Mouse (Mus musculus) R1 (cell line): Measurements from ENCODE around the gene Ptpn18.
"Not testable (repeated sequence)": the region's sequence is repeated elsewhere in the genome, so short reads cannot be mapped to it uniquely, and the experiment has no call there.

Experiments
- DNase-seq: peaks from one replicate; pipeline ENCODE4 v3.0.0-alpha.2; 2018; ENCODE audit warnings: low read depth, low spot score

The Ptpn18 gene

DNA sequence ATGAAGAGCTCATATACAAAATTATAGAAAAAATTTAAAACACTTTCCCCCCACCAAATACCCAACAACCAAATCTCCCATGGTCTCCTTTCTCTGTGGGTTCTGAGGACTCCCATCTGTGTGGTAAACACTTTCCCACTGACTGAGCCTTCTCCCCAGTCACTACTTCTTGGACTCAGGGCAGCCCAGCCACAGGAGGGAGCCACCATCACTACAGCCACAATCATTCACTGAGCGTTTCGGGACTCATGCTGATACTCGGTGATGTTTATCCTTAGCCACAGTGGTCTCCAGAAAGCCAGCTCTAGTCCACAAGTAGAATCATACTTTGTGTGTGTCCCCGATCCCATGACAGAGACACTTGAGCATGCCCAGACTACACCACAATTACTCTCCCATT lies 53.5 kb downstream of the Ptpn18 start:
- DNase-seq = no peak

DNA sequence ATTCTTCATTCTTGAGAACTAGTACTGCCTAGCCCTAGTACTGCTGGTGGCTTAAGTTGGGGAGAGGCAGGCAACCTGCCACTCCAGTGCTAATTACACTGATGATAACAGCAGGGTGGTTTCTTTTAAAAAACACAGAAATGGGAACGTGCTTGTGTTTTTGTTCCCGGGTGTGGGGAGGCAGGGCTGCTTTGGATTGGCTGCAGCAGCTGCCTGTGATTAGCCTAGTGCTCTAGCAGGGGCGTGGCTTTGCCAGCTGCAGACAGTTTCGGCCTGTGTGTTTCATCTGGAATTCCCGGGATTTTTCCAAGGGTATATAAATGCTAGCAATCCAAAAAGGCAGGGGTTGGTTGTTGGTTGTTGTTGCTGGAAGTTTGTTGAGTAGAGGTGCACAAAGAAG lies 57.0 kb downstream of the Ptpn18 start:
- peak; percentile 80 for DNase-seq

DNA sequence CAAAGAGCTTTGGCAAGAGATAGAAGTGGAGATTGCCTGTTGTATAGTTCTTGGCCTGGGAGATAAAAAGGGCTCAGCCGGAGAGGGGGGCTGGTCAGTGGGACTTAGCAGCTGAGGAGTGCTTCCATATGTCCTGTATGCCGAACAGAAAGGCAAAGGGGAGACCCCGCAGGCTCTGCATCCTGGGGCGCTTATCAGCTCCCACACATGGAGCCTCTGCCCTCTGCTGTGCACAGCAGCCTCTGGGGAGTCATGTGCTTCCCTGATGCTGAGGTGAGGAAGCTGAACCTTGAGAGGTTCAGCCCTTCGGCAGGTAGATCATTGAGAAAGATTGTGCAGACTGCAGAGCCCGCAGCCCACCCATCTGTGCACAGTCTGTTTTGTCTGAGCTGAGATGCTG lies 57.7 kb downstream of the Ptpn18 start:
- DNase-seq = not testable (repeated sequence)

DNA sequence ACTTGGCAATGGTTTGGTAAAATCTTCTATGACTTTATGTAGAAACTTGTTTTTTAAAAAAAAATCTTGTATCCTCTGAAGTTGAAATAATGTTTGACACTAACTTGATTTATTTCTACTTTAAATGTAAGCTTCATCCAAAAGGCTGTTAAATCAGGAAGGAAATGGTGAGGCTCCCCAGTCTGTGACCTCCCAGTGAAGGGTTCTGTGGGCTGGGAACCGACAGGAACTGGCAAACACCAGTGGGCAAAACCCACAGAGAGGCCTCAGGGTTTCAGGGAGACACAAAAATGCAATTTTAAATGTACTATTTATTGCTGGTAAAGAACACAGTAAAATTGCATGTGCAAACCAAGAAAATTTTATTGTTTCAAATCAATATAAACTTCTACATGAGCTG lies 58.2 kb downstream of the Ptpn18 start:
- DNase-seq = not testable (repeated sequence)

DNA sequence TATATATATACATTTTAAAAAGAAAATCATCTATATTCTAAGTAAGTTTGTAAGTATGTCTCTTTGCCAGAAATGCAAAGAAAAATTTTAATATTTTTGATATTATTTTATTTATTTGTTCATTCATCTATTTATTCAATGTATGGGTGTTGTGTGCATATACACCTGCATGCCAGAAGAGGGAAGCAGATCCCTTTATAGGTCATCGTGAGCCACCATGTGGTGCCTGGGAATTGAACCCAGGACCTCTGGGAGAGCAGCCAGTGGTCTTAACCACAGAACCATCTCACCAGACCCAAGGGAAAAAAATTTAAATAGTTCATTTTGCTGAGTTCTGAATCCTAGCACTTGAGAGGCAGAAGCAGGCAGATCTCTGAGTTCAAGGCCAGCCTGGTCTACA lies 58.7 kb downstream of the Ptpn18 start:
- DNase-seq = no peak

DNA sequence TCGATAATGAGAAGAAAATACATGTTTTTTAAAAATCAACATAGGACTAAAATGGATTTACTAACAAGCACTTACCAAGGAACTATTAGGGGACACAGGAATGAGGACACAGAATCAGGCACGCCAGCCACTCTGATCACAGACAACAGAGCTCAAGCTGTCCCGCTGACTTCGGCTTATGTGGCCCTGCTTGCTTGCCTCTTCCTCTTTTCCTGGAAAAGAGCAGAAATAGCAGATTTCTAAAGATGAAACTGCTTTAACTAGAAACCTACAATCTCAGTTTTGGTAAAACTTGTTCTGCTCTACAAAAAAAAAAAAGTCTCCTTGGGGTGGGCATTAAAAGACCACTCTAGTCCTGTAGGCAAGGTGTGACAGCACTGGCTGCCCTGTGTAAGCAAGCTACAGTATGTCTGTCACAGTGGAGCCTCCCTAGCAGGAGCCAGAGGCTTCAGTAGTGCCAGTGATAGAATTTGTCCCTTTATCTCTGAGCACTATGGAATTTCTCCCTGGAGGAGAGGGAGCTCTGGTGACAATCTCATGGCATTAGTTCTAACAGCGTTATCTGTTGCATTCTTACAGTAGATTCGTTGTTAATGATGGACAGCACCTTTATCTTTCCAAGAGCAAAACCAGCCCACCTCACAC lies 62.8 kb downstream of the Ptpn18 start:
- no peak for DNase-seq

DNA sequence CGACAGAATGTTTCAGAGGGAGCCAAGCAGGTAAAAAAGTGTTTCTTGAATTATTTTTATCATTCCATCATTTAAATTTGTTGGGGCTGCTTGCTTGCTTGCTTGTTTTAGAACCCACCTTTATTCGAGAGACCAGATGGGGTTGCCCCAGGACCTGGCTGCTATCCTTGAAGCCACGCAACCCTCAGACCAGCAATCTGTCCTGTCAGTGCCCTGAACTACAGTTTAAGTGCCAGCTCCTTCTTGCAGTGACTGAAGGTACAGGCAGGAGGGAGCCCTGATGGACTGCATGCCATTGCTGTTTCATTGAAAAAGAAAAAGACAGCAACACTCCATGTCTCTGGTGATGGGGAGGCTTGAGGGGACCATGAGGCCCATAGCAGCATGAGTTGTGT lies 63.3 kb downstream of the Ptpn18 start:
- DNase-seq = no peak

DNA sequence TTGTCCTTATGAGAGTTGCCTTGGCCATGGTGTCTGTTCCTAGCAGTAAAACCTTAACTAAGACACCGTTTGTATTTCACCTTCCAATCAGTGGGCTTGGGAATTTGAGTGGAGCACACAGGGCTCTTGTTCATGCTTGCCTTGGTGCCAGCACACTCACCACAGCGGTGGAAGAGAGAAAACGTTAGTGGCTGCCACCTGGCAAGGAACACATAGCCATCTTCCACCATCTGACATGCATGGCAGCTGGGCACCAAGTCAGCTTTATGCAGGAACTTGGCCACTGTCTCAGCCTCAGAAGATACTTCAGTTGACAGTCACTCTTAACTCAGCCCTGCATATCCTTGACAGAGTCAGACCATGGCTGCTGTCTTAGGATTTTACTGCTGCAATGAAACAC lies 64.1 kb downstream of the Ptpn18 start:
- no peak for DNase-seq
